Mouse (Mus musculus): ENCODE data around the gene Gm16223. TPM values are rescaled to one million over a fixed set of nuclear protein-coding genes. Genes with fewer than 3 reads are reported as not detected.

Gene Gm16223
- total RNA-seq (2023), result not detected

GRCm38 (mm10) chr5:42067476-42068187, at the start of gene Gm16223:
Gene Gm16223 (plus strand): TSS chr5:42067960.

Other genes starting within 250 kb of the Gm16223 start
- 10 to 100 TPM; 42.5 to 54.0 TPM for gene Bod1l, start 223.6 kb upstream of the Gm16223 start, total RNA-seq (2023)